Mouse (Mus musculus) MEL-GATA-1-ER (cell line): Measurements from ENCODE around the gene Tbcel.

Experiments
- DNase-seq: peaks from one replicate; pipeline ENCODE4 v3.0.0-alpha.2; 2012; ENCODE audit warnings: low read depth; ENCODE audit errors: extremely low read depth

Tbcel gene

DNA sequence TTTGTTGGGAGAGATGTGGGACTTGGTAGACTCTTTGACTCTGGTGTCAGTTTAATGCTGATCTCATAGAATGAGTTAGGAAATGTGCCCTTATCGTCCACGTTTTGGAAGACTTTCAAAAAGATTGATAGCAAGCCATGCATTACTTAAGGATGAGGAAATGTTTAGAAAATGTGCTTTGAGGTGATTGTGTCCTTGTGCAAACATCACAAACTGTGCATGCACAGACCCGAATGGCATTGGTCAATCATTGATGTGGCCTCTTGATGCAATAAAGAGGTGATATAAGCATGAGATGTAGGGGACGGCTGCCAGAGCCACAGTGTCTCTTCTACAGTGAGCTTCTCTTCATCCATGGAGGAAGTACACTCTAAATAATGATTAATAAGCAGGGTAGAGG lies 20.7 kb downstream of the Tbcel start:
- DNase-seq: no peak

DNA sequence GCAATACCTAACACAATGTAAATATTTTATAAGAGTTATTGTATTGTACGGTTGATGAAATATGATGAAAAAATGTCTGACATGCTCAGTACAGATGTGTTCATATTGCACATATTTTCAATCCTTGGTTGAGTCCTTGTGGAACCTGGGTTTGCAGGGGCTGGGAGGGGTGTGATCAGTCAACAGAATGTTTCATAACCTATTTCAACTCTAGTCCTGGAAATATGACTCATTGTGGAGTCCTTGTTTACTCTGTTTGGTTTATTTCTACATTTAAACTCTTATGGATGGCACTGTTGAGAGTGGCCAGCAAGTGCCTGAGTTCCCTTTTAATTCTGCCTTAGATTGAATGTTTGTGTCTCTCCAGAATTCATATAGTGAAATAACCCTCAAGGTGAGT lies 22.9 kb downstream of the Tbcel start:
- no peak for DNase-seq

DNA sequence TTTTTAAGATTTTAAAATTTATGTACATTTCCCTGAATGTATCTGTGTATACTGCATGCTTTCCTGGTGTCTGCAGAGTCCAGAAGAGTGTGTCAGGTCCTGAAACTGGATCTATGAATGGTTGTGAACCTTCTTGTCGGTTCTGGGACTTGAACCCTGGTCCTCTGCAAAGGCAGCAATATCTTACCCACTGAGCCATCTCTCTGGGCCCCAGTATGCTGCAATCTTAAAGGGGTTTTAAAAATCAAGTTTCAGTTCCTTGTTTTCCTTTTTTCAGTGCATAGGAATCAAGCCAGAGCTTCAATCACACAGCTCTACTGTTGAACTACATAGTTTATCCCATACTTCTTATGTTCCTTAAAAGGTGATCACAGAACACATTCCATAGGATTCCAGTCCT lies 24.7 kb downstream of the Tbcel start:
- no peak for DNase-seq

GRCm38 (mm10) chr9:42476166-42476565 lies 31.4 kb downstream of the Tbcel start:
- DNase-seq: no peak

GRCm38 (mm10) chr9:42474244-42474643 lies 33.4 kb downstream of the Tbcel start:
- no peak for DNase-seq

- no peak for DNase-seq
Observed at GRCm38 (mm10) chr9:42471921-42472747, 35.5 kb downstream of the Tbcel start.

DNA sequence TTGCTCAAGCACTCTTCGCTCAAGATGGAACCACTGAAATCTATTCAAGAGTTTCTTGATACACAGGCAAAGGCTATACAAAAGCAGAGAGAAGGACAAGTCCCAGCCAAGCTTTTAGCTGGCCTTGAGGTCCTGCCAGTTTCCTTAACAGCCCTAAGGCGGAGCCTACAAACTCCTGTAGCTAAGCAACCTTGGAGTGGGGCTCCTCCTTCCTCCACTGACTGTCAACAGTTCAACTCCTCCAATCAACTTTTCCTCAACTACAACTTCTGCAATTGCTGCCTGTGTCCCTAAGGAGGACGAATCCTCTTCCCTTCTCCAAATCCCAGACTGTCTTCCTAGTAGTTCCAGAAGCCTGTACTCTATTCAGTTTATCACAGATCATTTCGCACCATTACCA lies 36.4 kb downstream of the Tbcel start:
- DNase-seq: peak; percentile 78

- DNase-seq: no peak
Observed at GRCm38 (mm10) chr9:42469323-42469722, 38.3 kb downstream of the Tbcel start.

- DNase-seq: no peak
Observed at GRCm38 (mm10) chr9:42468360-42468759, 39.2 kb downstream of the Tbcel start.

- DNase-seq: no peak
Observed at GRCm38 (mm10) chr9:42467116-42467815, 40.3 kb downstream of the Tbcel start.

GRCm38 (mm10) chr9:42465661-42466091 lies 41.9 kb downstream of the Tbcel start:
- DNase-seq: no peak

DNA sequence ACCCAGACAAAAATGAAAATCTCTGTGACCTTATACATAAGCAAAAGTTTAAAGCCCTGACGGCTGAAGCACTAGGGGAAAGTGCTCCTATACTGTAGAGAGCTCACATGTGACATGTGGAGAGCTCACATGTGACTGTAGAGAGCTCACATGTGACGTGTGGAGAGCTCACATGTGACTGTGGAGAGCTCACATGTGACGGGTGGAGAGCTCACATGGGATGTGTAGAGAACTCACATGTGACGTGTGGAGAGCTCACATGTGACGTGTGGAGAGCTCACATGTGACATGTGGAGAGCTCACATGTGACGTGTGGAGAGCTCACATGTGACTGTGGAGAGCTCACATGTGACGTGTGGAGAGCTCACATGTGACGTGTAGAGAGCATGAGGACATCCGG lies 43.4 kb downstream of the Tbcel start:
- no peak for DNase-seq

DNA sequence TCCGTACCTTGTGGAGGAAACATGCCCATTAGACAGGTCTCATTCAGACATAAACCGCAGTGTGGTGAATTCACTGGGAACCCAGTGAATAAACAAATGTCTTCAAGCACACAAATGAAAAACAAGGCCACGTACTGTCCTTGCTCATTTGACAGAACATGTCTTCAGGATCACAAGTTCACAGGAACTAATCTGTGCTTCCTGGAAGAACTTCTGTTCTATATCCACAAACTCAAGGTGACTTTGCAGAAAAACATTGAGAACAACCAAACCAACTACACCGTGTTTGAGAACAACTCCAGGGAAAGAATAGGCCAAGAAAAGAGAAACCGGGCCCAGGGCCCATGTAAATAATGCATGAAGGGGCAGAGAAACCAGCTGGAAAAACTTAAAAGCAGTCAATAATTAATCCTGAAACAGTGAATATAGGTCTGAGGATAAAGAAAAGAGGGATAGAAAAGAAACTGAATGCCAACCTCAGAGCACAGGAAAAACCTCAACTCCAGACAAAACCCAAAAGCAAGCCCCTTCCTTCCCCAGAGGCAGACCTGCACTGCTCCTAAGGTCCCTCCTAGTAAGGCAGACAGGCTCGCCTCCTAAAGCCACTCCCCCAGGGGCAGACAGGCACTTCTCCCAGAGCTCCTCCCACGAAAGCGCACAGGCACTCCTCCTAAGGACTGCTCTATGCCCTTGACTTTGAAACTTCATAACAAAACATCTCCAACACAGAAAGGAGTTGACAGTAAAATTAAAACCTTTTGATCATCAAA lies 44.2 kb downstream of the Tbcel start:
- peak; percentile 69 for DNase-seq

DNA sequence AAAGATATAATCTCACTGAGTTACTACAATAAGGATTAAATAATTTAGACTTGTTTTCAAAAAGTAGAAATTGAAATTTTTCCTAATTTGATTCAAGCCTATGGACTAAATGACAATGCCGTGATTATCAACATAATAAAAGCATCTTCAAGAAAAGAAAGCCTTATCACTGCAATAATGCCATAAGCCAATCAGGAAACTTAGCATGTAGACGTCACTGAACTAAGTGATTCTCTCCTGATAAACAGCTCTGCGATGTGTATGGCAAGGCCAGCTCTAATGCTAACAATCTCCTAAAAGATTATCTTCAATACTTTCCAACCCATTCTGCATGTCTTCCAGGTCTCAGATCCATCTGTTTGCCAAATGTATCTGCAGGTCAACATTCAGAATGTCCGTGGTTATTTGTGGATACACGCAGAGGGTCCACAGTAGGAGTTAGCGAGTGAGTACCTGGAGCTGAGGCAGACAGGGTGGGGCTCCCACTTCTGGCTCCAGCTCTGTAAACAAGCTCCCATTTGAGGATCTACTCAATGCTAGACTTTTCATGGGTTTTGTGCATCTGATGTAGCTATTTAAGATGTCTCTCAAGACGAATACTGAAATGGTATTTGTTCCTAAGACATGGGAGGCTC lies 44.9 kb downstream of the Tbcel start:
- DNase-seq: no peak

DNA sequence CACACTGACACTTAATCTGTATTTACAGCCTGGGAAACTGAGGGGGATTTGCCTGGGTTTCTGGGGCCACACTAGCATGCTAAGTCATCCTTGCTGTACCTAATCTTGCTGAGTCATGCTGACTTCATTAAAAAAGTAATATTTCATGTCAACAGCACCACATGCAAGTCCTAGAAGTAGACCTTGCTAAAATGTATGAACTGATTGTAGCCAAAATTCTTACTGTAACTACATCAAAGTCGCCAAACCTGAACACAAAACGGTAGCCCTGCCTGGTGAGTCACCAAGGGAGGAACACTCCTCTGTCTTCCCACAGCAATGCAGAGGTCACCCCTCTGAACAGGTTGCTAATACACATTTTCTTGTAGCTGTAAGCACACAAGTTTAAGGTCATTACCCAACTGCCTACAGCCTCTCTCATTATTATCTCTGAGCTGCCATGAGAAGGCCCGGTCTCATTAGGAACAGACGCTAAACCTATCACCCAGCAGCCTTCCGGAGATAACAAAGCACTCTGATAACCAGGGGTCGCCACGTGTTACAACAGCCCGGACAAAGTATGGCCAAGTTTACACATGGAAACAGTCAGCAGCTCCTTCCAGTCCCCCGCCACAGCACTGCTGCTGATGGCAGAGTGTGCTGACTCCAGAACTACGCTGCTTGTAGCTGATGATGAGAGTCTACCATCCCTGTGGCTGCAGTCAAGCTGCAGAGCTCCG lies 46.1 kb downstream of the Tbcel start:
- DNase-seq: peak; percentile 84

DNA sequence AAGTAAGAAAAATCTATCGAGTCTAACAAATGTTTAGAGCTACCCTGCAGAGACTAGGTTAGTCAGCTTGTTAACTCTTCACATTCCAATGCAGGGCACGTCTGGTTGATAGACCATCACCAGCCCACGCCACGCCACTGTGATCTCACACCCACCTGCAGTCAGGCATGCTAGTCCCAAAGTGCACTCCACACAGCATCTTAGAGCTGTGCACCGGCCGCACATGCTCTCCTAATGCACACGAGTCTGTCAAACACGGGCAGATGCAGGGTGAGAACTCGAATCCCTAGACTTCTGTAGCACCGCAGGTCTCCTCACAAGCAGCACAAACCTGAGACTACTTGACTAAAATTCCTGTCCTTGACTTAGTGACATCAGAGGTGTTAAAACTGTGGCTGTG lies 47.3 kb downstream of the Tbcel start:
- DNase-seq: no peak

- no peak for DNase-seq
Observed at GRCm38 (mm10) chr9:42459736-42460135, 47.9 kb downstream of the Tbcel start.

GRCm38 (mm10) chr9:42458741-42459515 lies 48.7 kb downstream of the Tbcel start:
- DNase-seq: no peak

DNA sequence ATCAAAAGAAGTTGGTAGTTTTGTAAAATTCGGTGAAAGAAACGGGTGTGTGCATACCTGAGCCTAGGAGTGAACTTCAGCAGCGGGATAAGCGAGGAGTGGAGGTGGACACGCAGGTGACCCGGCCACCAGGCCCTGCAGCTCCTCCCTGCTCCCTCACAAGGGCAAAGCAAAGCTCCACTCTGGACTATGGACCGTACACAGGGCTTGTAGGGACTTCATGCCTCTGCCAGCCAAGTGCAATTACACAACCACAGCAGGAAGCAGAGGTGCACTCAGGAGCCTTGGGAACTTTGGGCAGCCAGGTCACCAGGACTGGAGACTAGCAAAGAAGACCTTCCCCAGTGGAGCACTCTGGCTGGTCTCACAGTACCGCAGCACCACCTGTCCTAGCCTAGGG lies 50.1 kb downstream of the Tbcel start:
- no peak for DNase-seq

GRCm38 (mm10) chr9:42454364-42454763 lies 53.2 kb downstream of the Tbcel start:
- no peak for DNase-seq
